Mouse (Mus musculus) liver, embryonic 14.5 days (tissue): Measurements from ENCODE around the gene Ssr1. TPM values are rescaled to one million over a fixed set of nuclear protein-coding genes. Genes with fewer than 3 reads are reported as not detected.

Experiments
- ATAC-seq: fragments of 200-750 bp; cut with Nextera tagmentation; 2 replicates; pipeline ENCODE4 v1.8.0; 2017; ENCODE audit warnings: moderate number of reproducible peaks, mild to moderate bottlenecking, moderate library complexity; ENCODE audit not compliant: insufficient read depth
- DNase-seq, 3 experiments: peaks; one replicate each; pipeline ENCODE4 v3.0.0-alpha.2; 2012 to 2013; ENCODE audit warnings: low read depth in 3 of 3, low spot score in 3 of 3
- H3K27ac ChIP-seq: fragments of 300-500 bp; sonication (generic); 2 replicates; pipeline ENCODE4 v1.5.1; 2014; ENCODE audit warnings: moderate library complexity, mild to moderate bottlenecking, control low read depth, inconsistent platforms
- H3K27me3 ChIP-seq: fragments of 300-500 bp; sonication (generic); 2 replicates; pipeline ENCODE4 v1.6.1; 2014; ENCODE audit warnings: mild to moderate bottlenecking, low read length, moderate library complexity; ENCODE audit not compliant: control insufficient read depth, insufficient read depth
- H3K36me3 ChIP-seq: fragments of 300-500 bp; sonication (generic); replicated peaks from 2 replicates; pipeline ENCODE4 v1.6.1; 2014; ENCODE audit warnings: low read depth; ENCODE audit not compliant: control insufficient read depth, insufficient read depth
- H3K4me1 ChIP-seq, 2 experiments: fragments of 200-500 bp in 1 of 2; fragments of 300-500 bp in 1 of 2; sonication (generic) in 1 of 2; replicated peaks; 2 replicates each; pipeline ENCODE4 v1.6.1; 2012 to 2014; ENCODE audit warnings: antibody characterized with exemption in 1 of 2, inconsistent platforms in 1 of 2, low read length in 1 of 2; ENCODE audit not compliant: control insufficient read depth in 2 of 2, insufficient read depth in 2 of 2
- H3K4me2 ChIP-seq: fragments of 300-500 bp; sonication (generic); 2 replicates; pipeline ENCODE4 v1.6.1; 2014; ENCODE audit warnings: low read depth, mild to moderate bottlenecking, control low read depth, moderate library complexity
- H3K4me3 ChIP-seq, 2 experiments: fragments of 200-500 bp in 1 of 2; fragments of 300-500 bp in 1 of 2; sonication (generic) in 1 of 2; 2 replicates each; pipeline ENCODE4 v1.5.1; 2012 to 2014; ENCODE audit warnings: low read depth in 2 of 2, low read length in 2 of 2, mild to moderate bottlenecking in 2 of 2, control low read depth in 1 of 2, inconsistent platforms in 1 of 2, moderate library complexity in 1 of 2; ENCODE audit not compliant: insufficient read depth in 1 of 2
- H3K9ac ChIP-seq: fragments of 300-500 bp; sonication (generic); replicated peaks from 2 replicates; pipeline ENCODE4 v1.6.1; 2014; ENCODE audit warnings: mild to moderate bottlenecking, control low read depth, moderate library complexity
- H3K9me3 ChIP-seq: fragments of 300-500 bp; sonication (generic); 2 replicates; pipeline ENCODE4 v1.6.1; 2016; ENCODE audit warnings: low read length, mixed read lengths; ENCODE audit not compliant: control insufficient read depth
- CTCF ChIP-seq: IDR thresholded peaks from 2 replicates; pipeline ENCODE4 v1.5.1; 2016; ENCODE audit warnings: antibody characterized with exemption, low read depth, control low read depth
- EP300 ChIP-seq: IDR thresholded peaks from 2 replicates; pipeline ENCODE4 v1.6.1; 2016; ENCODE audit warnings: antibody characterized with exemption, low read depth
- WGBS: fragments of 180-500 bp; shearing (Covaris S2); extraction: QIAGEN DNeasy Blood & Tissue Kit; methylation state at CpG from one replicate; pipeline ENCODE4 v1.1.7; 2014; ENCODE audit not compliant: insufficient replicate concordance; 5-methylcytosine and 5-hydroxymethylcytosine counted together
- polyA plus RNA-seq, 2 experiments: library from polyadenylated mRNA; depleted of rRNA in 1 of 2; stranded (reverse) in 1 of 2; unstranded in 1 of 2; fragments of >200 nt; fragmentation: Nextera tagmentation in 1 of 2; extraction: Ambion mirVana in 1 of 2; gene quantifications; 2 replicates each; pipeline versions ENCODE4 v1.2.1 to v1.2.3; 2012 to 2014

Gene Ssr1
- polyA plus RNA-seq, 2 experiments: 17.0 to 74.3 TPM

DNA sequence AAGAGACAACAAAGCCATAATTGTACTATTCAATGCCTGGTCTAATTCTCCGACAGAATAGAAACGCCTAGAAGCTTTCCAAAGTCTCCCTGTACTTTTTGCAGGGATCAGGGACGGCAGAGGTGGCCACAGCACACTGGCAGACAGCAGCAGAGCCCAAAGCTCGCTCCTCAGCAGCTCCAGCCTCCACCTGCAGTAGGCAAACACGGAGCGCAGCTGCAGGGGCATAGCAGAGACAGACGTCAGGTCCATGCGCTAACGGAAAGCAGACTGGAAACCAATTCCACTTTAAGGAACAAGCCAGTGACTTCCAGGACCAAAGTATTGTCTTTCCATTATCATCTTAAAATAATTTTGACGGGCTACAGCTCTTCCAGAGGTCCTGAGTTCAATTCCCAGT, 7.9 kb downstream of the Ssr1 start:
- 88% methylated on average over 10 of the region's 10 CpGs for WGBS
- TF ChIP-seq EP300 (no peak), CTCF (no peak)
- Histone ChIP-seq H3K36me3 (peaks cover 94% of the 10 kb centered on the region), H3K9me3 (no peaks in the 10 kb centered on the region), H3K4me3 (no peak overlapping the region), H3K9ac (no peak overlapping the region), H3K4me2 (no peak overlapping the region), H3K4me1 (peaks cover 0 to 2% of the 10 kb centered on the region in 2 experiments; a peak in 1 of 4 replicates), H3K27ac (no peak overlapping the region), H3K27me3 (no peaks in the 10 kb centered on the region)
- ATAC-seq: no peak
- no peak for DNase-seq

DNA sequence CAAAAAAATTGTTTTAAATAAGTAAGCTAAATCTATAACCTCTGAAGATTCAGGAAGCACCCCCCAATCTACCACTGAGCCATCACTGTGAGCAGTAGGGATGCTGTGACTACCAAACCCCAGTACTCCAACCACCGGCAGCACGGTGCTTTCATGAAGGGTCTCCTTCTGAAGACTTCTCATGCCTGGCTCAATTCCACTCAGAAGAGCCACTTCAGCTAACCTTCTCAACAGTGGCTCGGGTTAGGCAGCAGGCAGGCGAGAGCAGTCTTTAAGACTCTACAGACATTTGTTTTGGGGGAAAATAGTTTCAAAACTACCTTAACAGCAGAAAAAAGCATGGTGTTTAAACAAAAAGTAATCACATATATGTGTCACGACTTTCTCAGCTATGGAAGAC, 13.0 kb downstream of the Ssr1 start:
- ATAC-seq (no peak), DNase-seq (no peak)
- Histone ChIP-seq H3K9ac (no peak overlapping the region), H3K4me2 (no peak overlapping the region), H3K4me1 (no peaks in the 10 kb centered on the region), H3K36me3 (peaks cover 87% of the 10 kb centered on the region), H3K27me3 (no peaks in the 10 kb centered on the region), H3K4me3 (no peak overlapping the region), H3K27ac (no peak overlapping the region), H3K9me3 (no peaks in the 10 kb centered on the region)
- WGBS: 82% methylated on average over 5 of the region's 5 CpGs
- no peak for TF ChIP-seq CTCF
- TF ChIP-seq EP300: no peak

DNA sequence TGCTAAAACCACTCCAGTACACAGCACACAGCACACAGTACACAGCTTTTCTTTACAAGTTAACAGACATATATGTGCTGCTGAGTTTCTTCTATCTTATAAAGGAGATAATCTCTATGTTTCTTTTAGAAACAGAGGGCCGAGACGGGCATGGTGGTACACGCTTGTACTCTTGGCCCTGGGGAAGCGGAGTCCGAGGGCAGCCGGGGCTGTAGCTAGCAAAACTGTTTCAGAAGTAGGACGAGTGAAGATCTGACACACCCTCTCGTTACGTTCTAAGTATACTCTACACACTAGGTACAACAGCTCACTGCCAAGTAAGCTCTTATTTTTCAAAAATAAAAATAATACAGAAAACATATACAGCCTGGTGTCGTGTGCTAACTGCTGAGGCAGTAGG, 13.7 kb downstream of the Ssr1 start:
- H3K36me3 ChIP-seq: peaks cover 84% of the 10 kb centered on the region
- H3K9me3 ChIP-seq: no peaks in the 10 kb centered on the region

GRCm38 (mm10) chr13:37979506-37979905, 14.5 kb downstream of the Ssr1 start:
- peaks cover 0 to 2% of the 10 kb centered on the region in 2 experiments; a peak in 1 of 4 replicates for H3K4me1 ChIP-seq
- H3K4me3 ChIP-seq: no peak overlapping the region
- no peaks in the 10 kb centered on the region for H3K9me3 ChIP-seq
- no peaks in the 10 kb centered on the region for H3K27me3 ChIP-seq
- H3K27ac ChIP-seq: no peak overlapping the region
- TF ChIP-seq CTCF: no peak
- no peak for TF ChIP-seq EP300
- peaks cover 77% of the 10 kb centered on the region for H3K36me3 ChIP-seq
- ATAC-seq (no peak), DNase-seq (no peak)
- 93% methylated on average over 12 of the region's 12 CpGs for WGBS
- H3K4me2 ChIP-seq: no peak overlapping the region
- no peak overlapping the region for H3K9ac ChIP-seq

More for the DNA sequence above, 13.7 kb downstream of the Ssr1 start:
- TF ChIP-seq CTCF: no peak
- no peak for TF ChIP-seq EP300
- WGBS: 87% methylated on average over 10 of the region's 10 CpGs
- DNase-seq (no peak), ATAC-seq (no peak)
- Histone ChIP-seq H3K4me2 (no peak overlapping the region), H3K4me1 (no peaks in the 10 kb centered on the region), H3K4me3 (no peak overlapping the region), H3K9ac (no peak overlapping the region), H3K27ac (no peak overlapping the region), H3K27me3 (no peaks in the 10 kb centered on the region)

- Histone ChIP-seq H3K27ac (no peak overlapping the region), H3K9me3 (no peaks in the 10 kb centered on the region), H3K9ac (no peak overlapping the region), H3K36me3 (peaks cover 35% of the 10 kb centered on the region), H3K4me2 (no peak overlapping the region), H3K4me3 (no peak overlapping the region), H3K4me1 (peaks cover 0 to 6% of the 10 kb centered on the region in 2 experiments; a peak in 1 of 4 replicates), H3K27me3 (no peaks in the 10 kb centered on the region)
- no peak for DNase-seq
- ATAC-seq: no peak
- WGBS: 75% methylated on average over 5 of the region's 5 CpGs
- TF ChIP-seq CTCF (no peak), EP300 (no peak)
These were observed 19.3 kb downstream of the Ssr1 start for GRCm38 (mm10) chr13:37974731-37975130.
